Mouse (Mus musculus) myocyte (in vitro differentiated cells): ENCODE measurements around the gene 6430571L13Rik.

Experiments used
- E2F4 ChIP-seq: IDR thresholded peaks from one replicate; pipeline ENCODE4 v1.6.1; 2011; ENCODE audit warnings: mild to moderate bottlenecking, control low read depth, moderate library complexity; ENCODE audit not compliant: insufficient read depth
- MAX ChIP-seq: IDR thresholded peaks from one replicate; pipeline ENCODE4 v1.6.1; 2011; ENCODE audit warnings: low read depth, mild to moderate bottlenecking, control low read depth
- MYOD1 ChIP-seq, 3 experiments: IDR thresholded peaks; one replicate each; pipeline ENCODE4 v1.6.1; 2011; ENCODE audit warnings: control low read depth in 2 of 3, low read depth in 2 of 3, mild to moderate bottlenecking in 2 of 3, moderate library complexity in 1 of 3; ENCODE audit not compliant: insufficient read length in 2 of 3, control insufficient read depth in 1 of 3
- POLR2A ChIP-seq: IDR thresholded peaks from one replicate; pipeline ENCODE4 v1.6.1; 2011; ENCODE audit warnings: low read depth, mild to moderate bottlenecking, control low read depth, moderate library complexity; ENCODE audit not compliant: insufficient read length
- POLR2AphosphoS2 ChIP-seq: IDR thresholded peaks from one replicate; pipeline ENCODE4 v1.6.1; 2011; ENCODE audit warnings: low read depth, control low read depth; ENCODE audit not compliant: insufficient read length
- REST ChIP-seq: IDR thresholded peaks from one replicate; pipeline ENCODE4 v1.6.1; 2011; ENCODE audit warnings: mild to moderate bottlenecking, control low read depth, moderate library complexity; ENCODE audit not compliant: insufficient read depth, insufficient read length
- TCF12 ChIP-seq: IDR thresholded peaks from one replicate; pipeline ENCODE4 v1.6.1; 2011; ENCODE audit warnings: mild to moderate bottlenecking, control low read depth; ENCODE audit not compliant: poor library complexity, insufficient read depth, severe bottlenecking
- TCF3 ChIP-seq: IDR thresholded peaks from one replicate; pipeline ENCODE4 v1.6.1; 2011; ENCODE audit warnings: low read depth, control low read depth; ENCODE audit not compliant: insufficient read length

- no peak for TF ChIP-seq MAX
- TF ChIP-seq REST, result no peak
- no peak for TF ChIP-seq POLR2A
- no peak for TF ChIP-seq TCF12
- no peak for TF ChIP-seq E2F4
- no peak for TF ChIP-seq MYOD1 (IDR thresholded peaks at IDR 0.05; ENCODE audit: control insufficient read depth in 1 of 3, insufficient read length in 2 of 3, low read depth in 2 of 3)
- no peak for TF ChIP-seq TCF3
- no peak for TF ChIP-seq POLR2AphosphoS2
Measured at GRCm38 (mm10) chr9:107384396-107384795, 44.0 kb downstream of the 6430571L13Rik start.
